Mouse (Mus musculus): ENCODE measurements around the gene Ssx9. TPM values are rescaled to one million over a fixed set of nuclear protein-coding genes. Genes with fewer than 3 reads are reported as not detected.
A peak's percentile ranks its signal among the peaks of the same experiment; 100 is the strongest.
"Not testable (repeated sequence)": the region's sequence is repeated elsewhere in the genome, so short reads cannot be mapped to it uniquely, and the experiment has no call there.

The Ssx9 gene
- total RNA-seq (2021) = not detected
- long read RNA-seq, experiment 1 = 0 reads
- long read RNA-seq, experiment 2 = 0 reads

DNA sequence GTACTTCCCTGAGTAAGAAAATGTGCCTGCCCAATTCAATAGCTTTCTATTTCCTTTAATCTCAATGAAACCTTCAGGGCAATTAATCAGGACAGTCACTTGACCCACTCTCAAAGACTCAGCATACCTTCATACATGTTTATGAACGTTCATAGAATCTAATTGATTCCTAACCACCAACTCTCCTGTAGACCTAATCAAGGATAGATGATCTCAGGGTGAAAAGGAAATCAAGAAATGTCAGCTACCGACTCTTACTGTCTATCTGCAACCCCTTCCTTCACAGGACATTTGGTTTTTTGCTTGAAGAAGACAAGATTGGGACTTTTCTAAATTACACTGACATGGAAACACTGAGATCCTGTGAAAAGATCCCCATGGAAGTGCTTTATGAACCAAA is at the start of gene Ssx9:
TSS of gene Ssx9 (plus strand) at position 301 of the 400 bp plus-strand sequence.
- intact Hi-C loops (cut with DNase I); DNase-seq (ENCODE audit: low spot score in 2 of 2): not testable (repeated sequence)

DNA sequence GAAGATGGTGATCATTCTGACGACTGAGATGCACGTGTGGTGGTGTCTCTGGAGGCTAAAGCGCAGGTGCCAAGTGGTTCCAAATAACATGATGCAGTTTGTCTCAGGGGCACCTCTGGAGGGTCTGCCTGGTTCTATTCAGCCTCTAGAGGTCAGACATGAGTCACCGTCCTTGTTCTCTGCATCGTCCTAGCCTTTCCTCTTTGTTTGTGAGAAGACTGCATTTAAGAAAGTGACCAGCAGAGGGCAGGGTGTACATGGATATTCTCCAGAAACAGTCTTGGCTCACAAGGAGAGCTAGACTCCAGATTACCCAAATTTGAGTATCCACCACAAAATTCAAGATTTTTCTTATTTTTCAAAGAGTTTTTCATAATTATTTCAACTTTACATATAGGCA is 15.3 kb upstream of the Ssx9 start:
- peak; percentile 28 to 59 for DNase-seq (ENCODE audit: low spot score in 2 of 2)
- intact Hi-C loops (cut with DNase I) = loop anchor here (5.0 to 10.0 kb wide), 2 partner anchors 121 to 212 kb away; no protein-coding TSS in a partner anchor

DNA sequence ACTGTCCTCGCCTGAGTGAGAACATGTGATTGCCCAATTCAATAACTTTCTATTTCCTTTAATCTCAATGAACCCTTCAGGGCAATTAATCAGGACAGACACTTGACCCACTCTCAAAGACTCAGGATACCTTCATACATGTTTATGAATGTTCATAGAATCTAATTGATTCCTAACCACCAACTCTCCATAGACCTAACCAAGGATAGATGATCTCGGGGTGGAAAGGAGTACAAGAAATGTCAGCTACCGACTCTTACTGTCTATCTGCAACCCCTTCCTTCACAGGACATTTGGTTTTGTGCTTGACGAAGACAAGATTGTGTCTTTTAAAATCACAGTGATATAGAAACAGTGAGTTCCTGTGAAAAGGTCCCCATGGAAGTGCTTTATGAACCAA is 55.2 kb downstream of the Ssx9 start, which contains the start of gene Ssxb5:
TSS of gene Ssxb5 (plus strand) at position 301 of the 400 bp plus-strand sequence.
- intact Hi-C loops (cut with DNase I); DNase-seq (ENCODE audit: low spot score in 2 of 2): not testable (repeated sequence)

Other genes starting within 250 kb of the Ssx9 start
- gene Gm14459, start 223.5 kb upstream of the Ssx9 start, total RNA-seq (2021) = not detected
- gene Ssxb6, start 200.2 kb upstream of the Ssx9 start, total RNA-seq (2021) = not detected
- not detected for gene Ssxb3, start 156.6 kb upstream of the Ssx9 start, total RNA-seq (2021)
- gene Ssxb8, start 57.6 kb upstream of the Ssx9 start, total RNA-seq (2021) = not detected
- gene Ssxb5, start 55.3 kb downstream of the Ssx9 start, total RNA-seq (2021) = not detected
- not detected for gene Gm6592, start 95.6 kb downstream of the Ssx9 start, total RNA-seq (2021)
- not detected for gene Gm5751, start 125.8 kb downstream of the Ssx9 start, total RNA-seq (2021)
- 10 to 100 TPM; 22.5 to 27.8 TPM for gene B630019K06Rik, start 143.9 kb downstream of the Ssx9 start, total RNA-seq (2021)
- gene Fthl17b, start 214.5 kb downstream of the Ssx9 start, total RNA-seq (2021) = not detected
- not detected for gene Fthl17c, start 228.1 kb downstream of the Ssx9 start, total RNA-seq (2021)
- not detected for gene Fthl17d, start 238.3 kb downstream of the Ssx9 start, total RNA-seq (2021)